Mouse (Mus musculus) embryonic facial prominence, embryonic 13.5 days (tissue): ENCODE data around the gene Gm36864. TPM values are rescaled to one million over a fixed set of nuclear protein-coding genes. Genes with fewer than 3 reads are reported as not detected.

Source experiments
- ATAC-seq: fragments of 200-750 bp; cut with Nextera tagmentation; 2 replicates; pipeline ENCODE4 v1.8.0; 2017; ENCODE audit warnings: low read depth; ENCODE audit not compliant: insufficient number of reproducible peaks, insufficient read depth, low FRiP score, low TSS enrichment
- H3K27ac ChIP-seq: fragments of 300-500 bp; sonication (generic); 2 replicates; pipeline ENCODE4 v1.5.1; 2015; ENCODE audit warnings: moderate library complexity, mild to moderate bottlenecking, inconsistent platforms
- H3K27me3 ChIP-seq: fragments of 300-500 bp; sonication (generic); 2 replicates; pipeline ENCODE4 v1.6.1; 2015; ENCODE audit warnings: mild to moderate bottlenecking, inconsistent platforms
- H3K36me3 ChIP-seq: fragments of 300-500 bp; sonication (generic); 2 replicates; pipeline ENCODE4 v1.6.1; 2015; ENCODE audit warnings: mild to moderate bottlenecking, inconsistent platforms
- H3K4me1 ChIP-seq: fragments of 300-500 bp; sonication (generic); 2 replicates; pipeline ENCODE4 v1.6.1; 2015; ENCODE audit warnings: inconsistent platforms
- H3K4me2 ChIP-seq: fragments of 300-500 bp; sonication (generic); 2 replicates; pipeline ENCODE4 v1.6.1; 2015; ENCODE audit warnings: moderate library complexity, mild to moderate bottlenecking, inconsistent platforms
- H3K4me3 ChIP-seq: fragments of 300-500 bp; sonication (generic); 2 replicates; pipeline ENCODE4 v1.5.1; 2015; ENCODE audit warnings: mild to moderate bottlenecking, inconsistent platforms
- H3K9ac ChIP-seq: fragments of 300-500 bp; sonication (generic); 2 replicates; pipeline ENCODE4 v1.6.1; 2015; ENCODE audit warnings: mild to moderate bottlenecking, inconsistent platforms
- H3K9me3 ChIP-seq: fragments of 300-500 bp; sonication (generic); 2 replicates; pipeline ENCODE4 v1.6.1; 2016; ENCODE audit warnings: inconsistent platforms
- WGBS: fragments of 180-500 bp; shearing (Covaris S2); methylation state at CpG from one replicate; pipeline ENCODE4 v1.1.7; 2015; ENCODE audit warnings: mixed read lengths; 5-methylcytosine and 5-hydroxymethylcytosine counted together
- polyA plus RNA-seq: library from polyadenylated mRNA; unstranded; fragments of >200 nt; fragmentation: Nextera tagmentation; extraction: Ambion mirVana; gene quantifications from 2 replicates; pipeline ENCODE4 v1.2.1, GENCODE M21; 2015

Gene Gm36864
- polyA plus RNA-seq, 1 experiment from 2014 or later: 0.21 TPM

- Histone ChIP-seq H3K4me3 (no peak overlapping the region), H3K27ac (no peak overlapping the region)
Measured at GRCm38 (mm10) chr7:44277250-44277622, 41.3 kb downstream of the Gm36864 start.

GRCm38 (mm10) chr7:44280959-44281358 is 45.0 kb downstream of the Gm36864 start:
- no peak for ATAC-seq
- peaks cover 5% of the 10 kb centered on the region; the same call in 1 of the 2 replicates for H3K9me3 ChIP-seq

More at GRCm38 (mm10) chr7:44277250-44277622, 41.3 kb downstream of the Gm36864 start:
- Histone ChIP-seq H3K27me3 (peaks cover 31% of the 10 kb centered on the region), H3K9ac (no peak overlapping the region), H3K4me2 (no peak overlapping the region), H3K9me3 (peaks cover 5% of the 10 kb centered on the region; the same call in 1 of the 2 replicates), H3K4me1 (no peaks in the 10 kb centered on the region), H3K36me3 (no peaks in the 10 kb centered on the region)
- WGBS: 43% methylated on average over 2 of the region's 2 CpGs
- ATAC-seq: no peak

GRCm38 (mm10) chr7:44281586-44281985 is 45.6 kb downstream of the Gm36864 start:
- H3K27me3 ChIP-seq: peaks cover 7% of the 10 kb centered on the region; the same call in 1 of the 2 replicates
- H3K4me2 ChIP-seq: no peak overlapping the region
- no peak overlapping the region for H3K4me3 ChIP-seq
- H3K9ac ChIP-seq: no peak overlapping the region
- WGBS: 83% methylated on average over 7 of the region's 7 CpGs
- no peak for ATAC-seq
- H3K27ac ChIP-seq: no peak overlapping the region
- H3K9me3 ChIP-seq: peaks cover 5% of the 10 kb centered on the region; the same call in 1 of the 2 replicates
- H3K36me3 ChIP-seq: no peaks in the 10 kb centered on the region
- H3K4me1 ChIP-seq: no peaks in the 10 kb centered on the region

More at GRCm38 (mm10) chr7:44280959-44281358, 45.0 kb downstream of the Gm36864 start:
- 63% methylated on average over 1 of the region's 1 CpGs for WGBS
- Histone ChIP-seq H3K4me1 (no peaks in the 10 kb centered on the region), H3K9ac (no peak overlapping the region), H3K27ac (no peak overlapping the region), H3K4me3 (no peak overlapping the region), H3K36me3 (no peaks in the 10 kb centered on the region), H3K27me3 (peaks cover 7% of the 10 kb centered on the region), H3K4me2 (no peak overlapping the region)

- WGBS: 73% methylated on average over 7 of the region's 7 CpGs
- H3K4me3 ChIP-seq: no peak overlapping the region
- H3K4me2 ChIP-seq: no peak overlapping the region
- H3K4me1 ChIP-seq: no peaks in the 10 kb centered on the region
- H3K36me3 ChIP-seq: no peaks in the 10 kb centered on the region
- H3K9ac ChIP-seq: no peak overlapping the region
- ATAC-seq: no peak
- H3K27me3 ChIP-seq: peaks cover 5% of the 10 kb centered on the region
- peaks cover 6% of the 10 kb centered on the region; the same call in 1 of the 2 replicates for H3K9me3 ChIP-seq
- no peak overlapping the region for H3K27ac ChIP-seq
Measured at GRCm38 (mm10) chr7:44287760-44288159, 51.8 kb downstream of the Gm36864 start.

- peaks cover 5% of the 10 kb centered on the region; the same call in 1 of the 2 replicates for H3K27me3 ChIP-seq
- no peaks in the 10 kb centered on the region for H3K4me1 ChIP-seq
- H3K36me3 ChIP-seq: no peaks in the 10 kb centered on the region
- H3K9me3 ChIP-seq: peaks cover 6% of the 10 kb centered on the region; the same call in 1 of the 2 replicates
- no peak overlapping the region for H3K27ac ChIP-seq
- ATAC-seq: no peak
- no peak overlapping the region for H3K4me3 ChIP-seq
- 76% methylated on average over 4 of the region's 4 CpGs for WGBS
- H3K4me2 ChIP-seq: no peak overlapping the region
- no peak overlapping the region for H3K9ac ChIP-seq
Measured at GRCm38 (mm10) chr7:44290986-44291385, 55.0 kb downstream of the Gm36864 start.

- Histone ChIP-seq H3K36me3 (no peaks in the 10 kb centered on the region), H3K27ac (no peak overlapping the region), H3K27me3 (peaks cover 5% of the 10 kb centered on the region; the same call in 1 of the 2 replicates), H3K4me1 (no peaks in the 10 kb centered on the region), H3K4me3 (no peak overlapping the region), H3K9ac (no peak overlapping the region), H3K9me3 (peaks cover 8% of the 10 kb centered on the region; the same call in 1 of the 2 replicates), H3K4me2 (no peak overlapping the region)
- ATAC-seq: no peak
- WGBS: 51% methylated on average over 4 of the region's 4 CpGs
Measured at GRCm38 (mm10) chr7:44291418-44291817, 55.4 kb downstream of the Gm36864 start.

Other genes with a start within 250 kb of the Gm36864 start
- not detected in 2 replicates for gene Klk1b11, start 240.3 kb upstream of the Gm36864 start, polyA plus RNA-seq
- gene Klk1b26, start 224.0 kb upstream of the Gm36864 start, polyA plus RNA-seq: not detected in 2 replicates
- gene Klk1b27, start 183.9 kb upstream of the Gm36864 start, polyA plus RNA-seq: not detected in 2 replicates
- not detected in 2 replicates for gene Klk1b21, start 133.8 kb upstream of the Gm36864 start, polyA plus RNA-seq
- not detected in 2 replicates for gene Klk1b22, start 123.5 kb upstream of the Gm36864 start, polyA plus RNA-seq
- not detected in 2 replicates for gene Klk1b16, start 99.4 kb upstream of the Gm36864 start, polyA plus RNA-seq
- not detected in 2 replicates for gene Klk1b24, start 47.9 kb upstream of the Gm36864 start, polyA plus RNA-seq
- gene Klk1b3, start 38.0 kb upstream of the Gm36864 start, polyA plus RNA-seq: not detected in 2 replicates
- gene Klk1b4, start 28.7 kb upstream of the Gm36864 start, polyA plus RNA-seq: not detected in 2 replicates
- gene Klk1b5, start 20.2 kb upstream of the Gm36864 start, polyA plus RNA-seq: not detected in 2 replicates
- not detected in 2 replicates for gene Klk1, start 10.8 kb upstream of the Gm36864 start, polyA plus RNA-seq
- gene 1700028J19Rik, start 10.5 kb downstream of the Gm36864 start, polyA plus RNA-seq: 1.4 TPM in 2 replicates
- 199 and 210 TPM in 2 replicates for gene 2410002F23Rik, start 10.5 kb downstream of the Gm36864 start, polyA plus RNA-seq
- 0.13 TPM in 1 of 2 replicates, not detected in the other for gene Acp4, start 21.2 kb downstream of the Gm36864 start, polyA plus RNA-seq
- not detected in 2 replicates for gene Gm15517, start 25.3 kb downstream of the Gm36864 start, polyA plus RNA-seq
- gene Clec11a, start 70.7 kb downstream of the Gm36864 start, polyA plus RNA-seq: 9.1 and 11.9 TPM in 2 replicates
- gene Shank1, start 74.1 kb downstream of the Gm36864 start, polyA plus RNA-seq: 5.5 and 6.8 TPM in 2 replicates
- 4.1 and 4.9 TPM in 2 replicates for gene Syt3, start 147.9 kb downstream of the Gm36864 start, polyA plus RNA-seq
- 0.19 and 1.4 TPM in 2 replicates for gene 1700008O03Rik, start 149.6 kb downstream of the Gm36864 start, polyA plus RNA-seq
- gene Lrrc4b, start 192.8 kb downstream of the Gm36864 start, polyA plus RNA-seq: 1.5 and 1.6 TPM in 2 replicates
- 0.69 and 2.2 TPM in 2 replicates for gene Aspdh, start 229.2 kb downstream of the Gm36864 start, polyA plus RNA-seq
- 93.6 and 106 TPM in 2 replicates for gene Josd2, start 231.8 kb downstream of the Gm36864 start, polyA plus RNA-seq